Mouse (Mus musculus): Measurements from ENCODE around the gene Dennd1a. TPM values are rescaled to one million over a fixed set of nuclear protein-coding genes. Genes with fewer than 3 reads are reported as not detected.

The Dennd1a gene
- polyA plus RNA-seq, 1 experiment from 2014 or later, result 11.5 TPM

- Histone ChIP-seq H3K4me3 (ENCODE audit: low read depth, low read length) (no peak overlapping the region), H3K4me2 (no peak overlapping the region), H3K27ac (ENCODE audit: low read depth) (no peak overlapping the region), H3K4me1 (ENCODE audit: insufficient read depth) (peaks cover 6% of the 10 kb centered on the region; the same call in 1 of the 2 replicates), H3K9ac (no peak overlapping the region), H3K36me3 (ENCODE audit: insufficient read depth) (no peaks in the 10 kb centered on the region), H3K27me3 (ENCODE audit: insufficient read depth, low read length) (no peaks in the 10 kb centered on the region), H3K9me3 (ENCODE audit: low read depth, low read length) (no peaks in the 10 kb centered on the region)
- ATAC-seq (ENCODE audit: insufficient read depth) (no peak), DNase-seq (peak; percentile 38)
- 71% methylated on average over 1 of the region's 1 CpGs for WGBS
- no peak for TF ChIP-seq CTCF (IDR thresholded peaks at IDR 0.05; ENCODE audit: low read depth)
Measured at GRCm38 (mm10) chr2:37751114-37751513, 536.1 kb downstream of the Dennd1a start.

GRCm38 (mm10) chr2:37749323-37749722 is 537.9 kb downstream of the Dennd1a start:
- H3K4me3 ChIP-seq (ENCODE audit: low read depth, low read length), result no peak overlapping the region
- H3K4me2 ChIP-seq, result no peak overlapping the region
- no peaks in the 10 kb centered on the region for H3K27me3 ChIP-seq (ENCODE audit: insufficient read depth, low read length)
- TF ChIP-seq CTCF (IDR thresholded peaks at IDR 0.05; ENCODE audit: low read depth), result no peak
- ATAC-seq (ENCODE audit: insufficient read depth) (no peak), DNase-seq (no peak)
- H3K9ac ChIP-seq, result peak overlapping the region; percentile 6; the same call in 1 of the 2 replicates
- WGBS, result 49% methylated on average over 6 of the region's 6 CpGs
- no peaks in the 10 kb centered on the region for H3K9me3 ChIP-seq (ENCODE audit: low read depth, low read length)
- peaks cover 6% of the 10 kb centered on the region; the same call in 1 of the 2 replicates for H3K4me1 ChIP-seq (ENCODE audit: insufficient read depth)
- no peak overlapping the region for H3K27ac ChIP-seq (ENCODE audit: low read depth)
- no peaks in the 10 kb centered on the region for H3K36me3 ChIP-seq (ENCODE audit: insufficient read depth)

Small RNA genes lying within 50 kb of the gene (microRNA-seq; reads per million reads assigned to microRNA genes)
- gene Gm44455 (ENCODE audit: borderline number of aligned reads), result not detected

Other genes with a start within 250 kb of the Dennd1a start
- 0.20 and 0.39 TPM in 2 replicates for gene Lhx2, start 51.9 kb upstream of the Dennd1a start, polyA plus RNA-seq (2014; fragmentation: Nextera tagmentation; extraction: Ambion mirVana)
- 129 and 134 TPM in 2 replicates for gene Nek6, start 224.3 kb upstream of the Dennd1a start, polyA plus RNA-seq (2014; fragmentation: Nextera tagmentation; extraction: Ambion mirVana)